Mouse (Mus musculus): ENCODE results near the gene Map3k9.

GRCm38 (mm10) chr12:81806114-81806513 is 25.1 kb upstream of the Map3k9 start:
- no peak for TF ChIP-seq GATA1 (IDR thresholded peaks at IDR 0.05; ENCODE audit: borderline replicate concordance, low read length)
- no peak for TF ChIP-seq FLI1 (IDR thresholded peaks at IDR 0.05; ENCODE audit: low read length)
